Mouse (Mus musculus) brain, adult 2 months (tissue): ENCODE data around the gene Ehmt1.
A peak's percentile ranks its signal among the peaks of the same experiment; 100 is the strongest.

Experiments used
- DNase-seq: peaks from one replicate; pipeline ENCODE4 v3.0.0; 2011; ENCODE audit warnings: low read depth, low spot score

Gene Ehmt1

DNA sequence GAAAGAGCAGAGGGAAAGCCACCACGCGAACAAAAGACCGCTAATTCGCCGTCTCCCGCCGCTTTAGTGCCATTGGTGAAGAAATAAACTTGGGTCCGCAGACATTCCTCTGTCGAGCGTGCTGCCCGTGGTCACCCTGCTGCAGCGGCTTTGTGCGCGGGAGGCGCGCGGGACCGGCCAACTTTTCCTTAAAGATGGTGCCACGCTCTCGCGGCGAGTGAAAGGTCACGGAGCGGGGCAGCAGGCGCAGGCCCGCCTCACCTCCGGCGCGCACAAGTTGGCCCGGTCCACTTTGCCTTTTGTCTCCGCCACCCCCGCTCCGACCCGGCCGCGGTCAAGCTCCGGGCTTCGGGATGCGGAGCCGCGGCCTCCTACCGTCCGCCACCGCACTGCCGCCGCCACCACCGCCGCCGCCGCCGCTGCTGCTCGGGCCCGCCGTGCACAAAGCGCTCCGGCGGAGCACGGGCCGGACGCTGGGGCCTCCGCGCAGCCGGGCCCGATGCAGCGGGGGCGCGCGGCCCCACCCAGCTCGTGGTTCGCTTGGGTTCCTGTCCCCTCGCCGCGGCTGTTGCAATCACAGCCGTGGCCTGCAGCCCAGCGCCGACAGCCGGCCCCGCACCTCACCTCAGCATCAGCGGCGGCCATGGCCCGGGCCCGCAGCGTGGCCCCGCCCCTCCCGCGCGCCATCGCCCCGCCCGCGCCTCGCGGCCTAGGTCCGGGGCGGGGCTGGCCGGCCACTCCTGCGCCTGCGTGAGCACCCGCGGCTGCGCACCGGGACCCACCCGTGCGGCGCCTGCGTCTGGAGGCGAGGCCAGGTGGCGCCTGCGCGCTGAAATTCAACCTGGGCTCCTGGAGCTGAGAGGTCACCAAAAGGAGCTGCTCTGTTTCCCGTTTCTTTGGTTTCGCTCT, at the start of gene Ehmt1:
Ehmt1 (minus strand) TSS at position 685 of the 909 bp plus-strand sequence.
- peak; percentile 97 for DNase-seq

DNA sequence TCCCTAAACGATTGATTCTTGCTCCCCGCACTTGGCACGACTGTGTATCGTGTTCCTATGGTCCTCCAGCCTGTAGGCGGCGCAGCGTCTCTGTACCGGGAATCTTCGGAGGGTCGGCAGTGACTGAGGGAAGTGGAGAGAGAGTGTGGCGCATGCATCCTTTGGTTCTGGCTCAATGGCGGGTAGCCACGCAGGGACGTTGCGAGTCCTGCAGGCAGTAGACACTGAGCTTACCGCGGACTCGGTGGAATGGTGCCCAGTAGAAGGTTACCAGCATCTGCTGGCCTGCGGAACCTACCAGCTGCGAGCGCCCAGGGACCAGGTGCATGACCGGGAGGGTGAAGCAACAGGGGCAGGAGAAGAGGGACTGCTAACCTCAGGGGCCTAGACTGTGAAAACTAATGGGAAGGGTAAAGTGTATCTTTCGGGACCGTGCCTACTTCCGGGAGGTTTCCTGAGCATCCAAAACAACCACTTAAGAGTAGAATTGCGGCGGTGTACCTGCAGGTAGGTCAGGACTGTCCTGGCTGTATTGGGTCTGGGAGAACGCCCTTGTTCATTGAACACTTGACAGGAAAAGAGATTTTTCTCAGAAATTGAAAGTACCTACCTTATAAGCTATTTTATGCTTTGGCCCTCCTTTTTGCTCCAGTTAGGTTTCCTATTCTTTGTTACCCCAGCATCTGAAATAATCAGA, 43.0 kb upstream of the Ehmt1 start, which contains the start of gene Dph7:
Dph7 (plus strand) TSS at position 97 of the 697 bp plus-strand sequence.
- DNase-seq: peak; percentile 95

DNA sequence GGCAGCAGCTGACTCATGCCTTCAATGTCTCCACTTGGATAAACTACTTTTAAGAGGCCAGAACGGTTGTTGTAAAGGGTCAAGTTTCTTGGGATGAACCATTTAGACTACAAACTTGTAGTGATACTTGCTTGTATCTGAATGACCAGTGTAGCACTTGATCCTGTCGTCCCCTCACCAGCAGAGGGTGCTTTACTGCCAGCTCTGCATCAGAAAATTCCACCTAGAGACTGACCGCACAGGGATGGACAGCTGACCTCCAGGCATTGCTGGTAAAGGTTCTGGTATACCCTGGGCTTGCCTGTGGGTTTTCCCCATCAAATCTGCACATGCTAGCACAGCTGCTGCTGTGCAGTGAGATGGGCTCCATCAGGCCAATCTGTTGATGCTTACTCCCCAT, 41.5 kb upstream of the Ehmt1 start:
- DNase-seq: peak; percentile 61

DNA sequence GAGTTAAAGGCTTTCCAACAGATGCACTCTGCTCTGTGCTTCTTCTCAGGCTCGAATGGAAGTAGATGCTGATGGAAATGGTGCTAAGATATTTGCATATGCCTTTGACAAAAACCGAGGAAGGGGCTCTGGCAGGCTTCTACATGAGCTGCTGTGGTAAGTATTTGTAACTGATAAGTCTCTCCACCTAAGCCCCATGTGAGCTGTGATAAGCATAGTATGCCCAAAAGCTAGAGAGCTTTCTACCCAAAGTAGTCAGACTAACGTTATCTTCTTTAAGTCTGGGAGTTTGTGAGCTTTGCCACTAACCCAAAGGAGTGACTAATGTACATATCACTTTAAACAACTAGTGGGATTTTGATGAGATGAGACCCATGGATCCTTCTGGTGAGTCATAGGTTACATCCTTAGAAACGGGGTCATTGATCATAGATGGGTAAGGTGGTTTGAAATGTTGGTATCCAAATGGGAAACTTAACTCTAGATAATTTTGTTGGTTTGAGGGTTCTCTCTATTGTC, 33.2 kb upstream of the Ehmt1 start:
- no peak for DNase-seq

DNA sequence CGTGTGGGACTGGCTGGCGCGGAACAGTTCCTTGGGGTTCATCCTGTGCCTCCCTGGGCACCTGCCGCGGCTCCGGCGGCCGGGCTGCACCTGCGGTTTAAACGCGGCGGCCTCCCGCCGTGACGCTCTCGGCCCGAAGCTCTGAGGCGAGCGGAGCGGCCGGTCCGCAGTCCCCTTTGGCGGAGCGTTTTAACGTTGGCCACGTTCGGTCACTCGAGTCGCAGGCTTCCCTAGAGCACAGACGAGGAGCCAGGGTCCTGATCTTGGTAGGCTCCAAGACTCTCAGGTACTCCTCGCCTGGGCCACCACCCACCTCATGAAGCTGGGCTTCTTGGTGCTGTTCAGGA, 30.7 kb upstream of the Ehmt1 start:
- DNase-seq: no peak

DNA sequence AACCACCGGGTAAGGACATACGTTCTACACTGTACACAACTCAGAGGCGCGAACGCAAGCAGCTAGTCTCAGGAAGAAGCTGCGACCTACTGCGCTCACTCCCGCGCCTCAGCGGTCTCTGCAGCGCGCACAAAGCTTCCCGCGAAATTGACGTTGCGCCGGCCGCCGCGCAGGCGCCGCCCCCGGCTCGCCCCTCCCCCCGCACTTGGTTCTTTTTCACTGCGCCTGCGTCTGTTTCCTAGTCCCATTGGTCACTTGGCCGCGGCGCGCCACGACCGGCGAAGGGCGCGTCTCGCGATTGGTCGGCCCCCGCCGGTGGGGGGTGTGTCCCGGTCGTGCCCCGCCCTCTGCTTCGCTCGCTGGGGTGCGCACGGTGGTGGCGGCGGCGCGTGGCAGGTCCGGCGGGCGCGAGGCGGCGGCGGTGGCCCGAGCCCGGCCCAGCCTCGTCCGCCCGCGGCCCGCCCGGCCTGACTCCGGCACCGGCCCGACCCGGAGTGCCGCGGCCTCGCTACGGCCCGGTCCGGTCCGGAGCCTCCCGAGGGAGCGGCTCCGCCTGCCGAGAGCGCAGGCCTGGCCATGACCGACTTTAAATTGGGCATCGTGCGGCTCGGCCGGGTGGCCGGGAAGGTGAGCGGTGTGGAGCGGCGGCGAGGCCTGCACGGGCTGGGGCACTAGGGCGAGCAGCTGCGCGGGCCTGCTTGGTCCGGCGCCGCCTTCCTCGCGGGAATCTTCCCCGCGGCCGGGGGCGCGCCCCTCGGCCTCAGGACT, 30.2 kb upstream of the Ehmt1 start, which contains the start of gene Zmynd19:
Zmynd19 (plus strand) TSS at position 372 of the 768 bp plus-strand sequence.
- peak; percentile 98 for DNase-seq

DNA sequence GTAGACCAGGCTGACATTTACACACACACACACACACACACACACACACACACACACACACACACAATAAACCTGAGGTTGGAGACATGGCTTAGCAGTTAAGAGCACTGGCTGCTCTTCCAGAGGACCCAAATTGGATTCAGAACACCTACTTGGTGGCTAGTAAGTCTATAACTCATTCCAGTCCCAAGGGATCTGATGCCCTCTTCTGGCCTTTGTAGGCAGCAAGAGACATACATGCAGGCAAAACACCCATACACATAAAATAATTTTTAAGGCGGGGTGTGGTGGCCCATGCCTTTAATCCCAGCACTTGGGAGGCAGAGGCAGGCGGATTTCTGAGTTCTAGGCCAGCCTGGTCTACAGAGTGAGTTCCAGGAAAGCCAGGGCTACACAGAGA, 24.9 kb upstream of the Ehmt1 start:
- DNase-seq: peak; percentile 69

DNA sequence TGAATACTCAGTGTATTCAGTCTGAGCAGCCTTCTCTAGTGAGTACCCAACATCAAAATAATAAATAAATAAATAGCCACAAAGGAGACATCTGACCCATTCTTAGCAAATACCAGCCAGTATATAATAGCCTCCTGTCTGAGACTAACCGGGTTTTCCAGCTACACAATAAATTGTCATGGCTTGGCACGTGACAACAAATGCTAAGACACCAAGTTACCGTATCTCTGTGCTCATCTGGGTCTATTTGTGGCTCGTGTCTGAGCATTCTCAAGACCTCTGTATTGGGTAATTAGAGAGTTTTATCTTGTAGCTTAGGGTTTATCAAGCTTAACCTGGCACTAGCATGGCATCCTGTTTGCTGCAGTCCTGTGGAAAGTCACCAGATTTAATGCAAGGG, 22.7 kb upstream of the Ehmt1 start:
- DNase-seq: no peak

DNA sequence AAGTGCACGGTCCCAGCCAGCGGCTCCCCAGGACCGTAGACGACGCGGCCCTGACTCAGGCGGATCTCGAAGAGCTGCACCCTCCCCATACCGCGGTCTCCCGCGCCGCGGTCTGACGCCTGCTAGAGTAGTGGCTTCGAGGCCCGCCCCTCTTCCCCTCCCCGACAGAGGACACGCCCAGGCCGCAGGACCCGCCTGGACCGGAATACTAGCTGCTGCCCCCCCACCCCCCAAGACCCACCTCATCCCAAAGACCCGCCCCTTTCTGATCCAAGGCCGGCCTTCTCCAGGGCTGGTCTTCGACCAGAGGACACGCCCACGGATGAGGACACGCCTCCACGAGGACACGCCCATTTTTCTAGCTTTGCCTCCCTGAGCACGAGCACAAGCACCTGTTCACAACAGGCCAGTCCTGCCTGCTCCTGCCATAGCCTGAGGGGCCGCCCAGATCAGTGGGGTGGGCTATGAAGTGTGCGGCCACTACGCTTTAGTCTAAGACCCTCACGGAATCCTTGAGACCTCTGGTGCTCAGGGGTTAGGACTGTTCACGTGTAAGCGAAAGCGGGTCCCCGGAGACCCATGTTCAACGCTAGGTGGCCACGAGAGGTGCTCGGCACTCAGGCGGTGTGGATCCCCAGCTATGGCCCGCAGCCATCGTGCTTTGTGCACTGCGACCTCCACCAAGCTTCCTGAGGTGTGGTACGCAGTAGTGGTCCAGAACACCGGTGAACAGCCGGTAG, 15.8 kb upstream of the Ehmt1 start, which contains the start of gene Arrdc1:
Arrdc1 (minus strand) TSS at position 196 of the 740 bp plus-strand sequence.
- peak; percentile 96 for DNase-seq

DNA sequence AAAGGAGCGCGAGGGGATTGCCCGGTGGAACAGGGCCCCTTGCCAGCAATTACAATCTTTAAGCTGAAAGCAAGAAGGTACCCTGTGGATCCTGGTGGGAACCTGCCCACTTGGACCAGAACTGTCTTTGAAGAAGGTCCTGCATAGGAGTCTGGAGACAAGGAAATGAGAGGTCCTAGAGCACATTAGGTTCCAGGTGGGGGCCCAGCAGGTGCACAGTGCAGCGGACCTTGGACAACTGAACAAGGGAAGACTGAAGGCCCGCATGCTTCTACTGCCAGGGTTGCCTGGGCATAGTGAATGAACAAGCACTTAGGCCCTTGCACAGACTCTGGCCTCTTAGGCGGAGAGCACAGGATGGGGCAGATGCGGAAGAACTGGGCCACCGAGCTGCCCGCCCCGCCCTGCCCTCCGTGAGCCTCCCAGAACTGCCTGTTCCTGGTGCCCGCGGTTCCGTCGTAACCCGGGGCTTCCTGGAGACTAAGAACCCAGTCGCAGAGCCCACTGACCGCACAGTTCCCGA, 15.1 kb upstream of the Ehmt1 start:
- DNase-seq: peak; percentile 51

DNA sequence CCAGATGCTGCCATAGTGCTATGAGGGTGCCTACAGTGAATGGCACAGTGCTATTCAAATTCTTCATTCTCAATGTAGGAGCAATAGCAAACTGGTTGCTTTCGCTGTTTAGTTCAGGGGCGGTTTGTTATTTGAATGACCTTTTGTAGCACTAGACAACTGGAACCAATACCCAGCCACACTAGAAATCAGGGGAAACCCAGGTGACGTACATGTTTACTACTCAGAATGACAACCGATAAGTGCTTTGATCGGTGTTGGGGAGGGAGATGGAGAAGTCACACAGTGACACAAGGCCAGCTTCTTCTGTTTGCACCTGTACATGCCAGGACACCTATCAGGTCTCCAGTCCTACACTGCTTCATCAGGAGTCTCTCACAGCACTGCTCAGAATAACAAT, 10.2 kb upstream of the Ehmt1 start:
- no peak for DNase-seq

DNA sequence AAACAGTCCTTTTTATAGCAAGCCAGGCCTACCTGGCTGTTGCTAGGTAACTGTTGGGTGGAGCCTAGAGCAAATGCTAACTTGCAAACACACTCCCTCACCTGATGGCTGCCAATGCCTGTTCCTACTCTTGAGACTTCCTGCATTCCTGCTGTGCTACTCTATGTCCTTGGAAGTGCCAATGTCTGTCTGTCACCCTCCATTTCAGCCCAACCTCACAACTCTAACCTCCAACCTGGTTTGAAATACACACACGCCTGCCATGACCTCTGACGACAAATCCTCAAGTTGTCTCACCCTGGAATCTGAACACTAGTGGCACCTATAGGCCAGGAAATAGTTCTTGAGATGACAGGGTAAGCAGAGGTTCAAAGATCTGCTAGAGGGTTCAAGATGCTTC, 9.7 kb upstream of the Ehmt1 start:
- DNase-seq: no peak

DNA sequence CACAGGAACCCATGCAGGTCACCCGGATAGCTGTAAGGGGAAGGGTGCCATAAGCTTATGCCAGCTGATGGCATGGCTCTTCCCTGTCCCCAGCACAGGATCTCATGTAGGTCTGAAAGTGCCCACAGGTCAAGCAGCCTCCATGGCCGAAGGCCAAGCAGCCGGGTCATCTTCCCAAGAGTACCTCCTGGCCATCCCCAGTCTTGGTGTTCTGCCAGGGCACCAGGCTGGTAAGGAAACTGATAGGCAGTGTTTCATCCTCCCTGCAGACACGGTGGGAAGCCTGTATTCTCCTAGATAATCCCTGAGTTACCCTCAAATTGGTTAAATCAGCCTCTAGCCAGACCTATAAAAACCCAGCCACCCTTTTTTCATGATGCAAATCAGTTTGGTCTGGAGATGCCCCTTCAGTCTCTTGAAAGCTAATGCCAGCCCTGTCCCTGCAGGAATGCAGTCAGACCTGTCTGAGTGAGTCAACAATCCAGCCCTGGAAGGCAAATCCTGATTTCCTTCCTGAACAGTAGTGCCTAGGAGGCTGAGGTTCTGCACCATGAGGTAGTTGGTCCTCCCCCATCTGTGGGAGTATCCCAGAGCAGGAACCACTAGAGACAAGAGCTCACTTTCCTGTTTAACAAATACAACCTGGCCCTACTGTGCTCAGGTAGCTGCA, 8.5 kb upstream of the Ehmt1 start:
- DNase-seq: no peak

DNA sequence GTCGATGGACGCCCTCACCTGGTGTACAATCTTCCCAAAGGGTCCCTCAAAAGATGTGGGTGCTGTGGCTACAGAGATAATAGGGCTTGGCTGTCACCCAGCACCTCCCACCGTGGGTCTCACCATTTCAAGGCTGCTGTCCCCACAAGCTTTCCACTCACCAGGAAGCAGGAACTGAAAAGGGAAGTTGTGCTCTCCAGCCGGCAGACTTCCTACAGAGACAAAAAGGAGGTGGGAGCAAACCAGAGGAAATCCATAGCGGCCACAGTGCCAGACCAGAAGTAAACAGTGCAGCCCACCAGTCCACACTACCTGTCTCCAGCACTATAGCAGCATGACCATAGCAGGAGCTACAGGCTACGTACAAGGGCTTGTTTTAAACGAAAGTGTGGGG, 7.5 kb upstream of the Ehmt1 start:
- no peak for DNase-seq

DNA sequence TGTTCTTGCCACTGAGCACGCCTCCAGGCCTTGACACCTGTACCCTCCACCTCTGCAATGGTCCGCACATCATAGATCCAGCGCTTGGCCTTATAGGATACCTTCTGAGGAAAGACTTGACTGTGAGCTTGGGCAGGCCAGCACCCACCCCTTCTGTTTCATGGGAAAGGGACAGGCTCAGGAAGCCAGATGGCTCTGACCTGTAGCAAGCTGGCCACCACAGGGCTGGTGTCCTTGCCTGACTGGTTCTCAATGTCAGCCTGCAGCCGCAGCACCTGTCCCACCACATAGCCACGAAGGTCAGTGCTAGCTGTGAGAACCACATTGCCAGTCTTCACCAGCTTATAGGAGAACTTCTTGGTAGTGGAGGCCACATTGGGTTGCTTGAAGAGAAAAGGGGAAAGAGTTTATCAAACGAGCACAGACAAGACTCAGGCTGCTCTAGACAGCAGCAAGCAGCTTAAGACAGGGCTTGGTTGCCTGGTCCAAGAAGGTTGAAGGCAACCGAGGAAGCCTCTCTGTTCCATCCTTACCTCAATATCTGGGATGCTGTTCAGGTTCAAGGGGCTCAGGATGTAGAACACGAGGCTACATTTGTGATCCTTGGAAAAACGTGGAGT, 7.0 kb upstream of the Ehmt1 start:
- no peak for DNase-seq

DNA sequence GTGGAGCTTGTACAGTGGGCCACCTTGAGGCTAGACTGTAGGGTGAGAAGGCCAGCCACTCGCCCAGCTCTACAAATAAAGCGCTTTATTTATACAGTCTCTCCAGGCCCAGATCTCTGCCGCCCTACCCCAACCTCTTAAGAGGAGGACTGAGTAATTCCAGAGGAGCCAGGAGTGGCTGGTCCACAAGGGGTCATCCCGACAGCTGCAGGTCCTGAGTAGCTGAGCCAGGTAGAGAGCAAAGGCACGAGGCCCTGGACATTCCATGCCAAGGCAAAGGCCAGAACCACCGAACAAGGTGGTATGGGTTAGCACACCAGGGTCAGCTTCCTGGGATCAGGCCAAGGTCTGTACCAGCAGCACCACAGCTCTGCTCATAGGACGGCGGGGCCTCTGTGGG, 5.9 kb upstream of the Ehmt1 start:
- no peak for DNase-seq

DNA sequence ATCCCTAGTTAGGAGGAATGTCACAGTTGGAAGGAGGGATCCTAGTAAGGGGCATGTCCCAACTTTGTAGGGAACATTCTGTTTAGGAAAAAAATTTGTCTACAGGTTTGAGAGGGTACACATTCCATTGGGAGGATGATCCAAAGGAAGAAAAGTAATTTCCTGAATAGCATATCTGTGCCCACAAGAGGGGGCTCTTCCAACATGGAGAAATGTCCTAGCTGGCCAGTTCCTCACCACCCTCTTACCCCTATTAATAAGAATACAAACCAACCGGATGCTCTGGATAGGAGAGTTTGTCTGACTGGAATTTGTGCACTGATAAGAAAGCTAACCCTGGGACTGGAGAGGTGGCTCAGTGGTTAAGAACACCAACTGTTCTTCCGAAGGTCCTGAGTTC, 4.1 kb upstream of the Ehmt1 start:
- DNase-seq: peak; percentile 40

DNA sequence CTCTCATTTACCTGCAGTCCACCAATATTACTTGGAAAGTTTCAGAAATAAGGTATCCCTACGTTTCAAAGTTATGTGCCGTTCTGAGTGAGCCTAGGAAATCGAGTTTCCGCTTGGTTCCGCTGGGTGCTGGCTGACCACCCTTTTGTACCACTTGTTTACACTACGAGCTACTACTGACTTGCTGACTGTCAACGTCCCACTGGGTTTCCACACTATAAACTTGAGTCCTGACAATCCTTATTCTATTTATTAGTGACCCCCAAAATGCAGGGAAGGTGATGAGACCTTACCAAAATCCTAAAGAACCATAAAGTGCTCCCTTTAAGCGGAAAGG, 393 bp upstream of the Ehmt1 start:
- DNase-seq: no peak

DNA sequence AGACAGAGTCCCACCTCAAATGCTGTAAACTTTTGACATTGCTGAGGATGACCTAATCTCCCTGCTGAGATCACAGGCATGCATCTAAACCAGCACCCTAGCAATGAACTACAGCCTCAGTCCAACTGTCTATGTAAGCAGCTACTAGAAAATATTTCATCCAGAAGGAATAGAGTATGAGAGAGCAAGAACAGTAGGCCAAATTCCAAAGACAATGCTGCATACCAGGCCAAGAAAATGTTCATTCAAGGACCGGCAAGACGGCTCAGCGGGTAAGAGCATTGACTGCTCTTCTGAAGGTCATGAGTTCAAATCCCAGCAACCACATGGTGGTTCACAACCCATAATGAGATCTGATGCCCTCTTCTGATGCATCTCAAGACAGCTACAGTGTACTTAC, 4.7 kb downstream of the Ehmt1 start:
- no peak for DNase-seq

DNA sequence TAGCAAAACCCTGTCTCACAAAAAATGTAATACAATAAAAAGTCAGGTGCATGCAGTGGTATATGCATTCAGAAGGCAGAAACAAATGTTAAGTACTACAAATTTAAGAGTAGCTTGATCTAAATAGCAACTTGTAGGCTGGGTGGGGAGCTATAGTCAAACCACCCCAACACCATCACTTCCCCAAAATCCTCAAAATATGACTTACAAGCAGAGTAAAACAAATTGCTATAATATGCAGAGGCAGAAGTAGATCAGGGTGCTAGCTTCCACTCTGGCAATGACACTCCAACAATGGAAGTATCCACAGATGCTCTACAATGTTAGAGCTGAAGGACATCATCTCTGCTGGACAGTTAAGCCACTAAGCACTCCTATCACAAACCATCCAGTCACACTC, 6.8 kb downstream of the Ehmt1 start:
- no peak for DNase-seq
